15 mouse cellular contexts compared by ENCODE assay signal in the genomic region with DNA sequence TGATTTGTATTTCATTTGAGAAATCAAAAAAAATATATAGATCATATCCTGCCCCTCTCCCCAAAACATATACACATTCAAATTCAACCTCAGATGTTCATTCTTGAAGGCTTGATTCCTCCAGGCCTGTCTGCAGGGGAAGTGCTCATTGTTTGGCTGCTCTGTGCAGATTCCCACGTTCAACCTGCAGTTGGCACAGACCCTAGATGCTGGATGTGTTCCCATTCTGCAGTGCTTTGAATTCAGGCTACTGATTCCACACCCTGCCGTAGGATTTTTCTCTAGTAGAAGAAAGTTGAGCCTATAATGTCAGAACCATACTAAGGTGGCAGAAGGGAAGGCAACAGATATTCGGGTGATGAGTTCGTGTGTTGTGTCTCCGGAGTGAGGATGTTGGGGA.
DNase-seq lines count a peak whose midpoint lies in the region; ATAC-seq and TF ChIP-seq lines count a peak whose summit lies in the region.
"Had no signal": no experiment of that assay in that cellular context is flagged by ENCODE, and none has a peak within 500 bp of the region (broad histone marks: within the 10 kb centered on the region; RNA-seq: fewer than 3 reads in every experiment).

No protein-coding gene starts in this region.

- no peak overlapping the region for H3K27ac ChIP-seq in cerebellum, adult 2 months (ENCODE audit: insufficient read depth, low read length)
- H3K27ac ChIP-seq in heart, embryonic 10.5 days = no peak overlapping the region
- H3K27ac ChIP-seq in intestine, embryonic 15.5 days = no peak overlapping the region
- H3K27ac ChIP-seq: hindbrain, embryonic 13.5 days; kidney, embryonic 15.5 days; lung, embryonic 15.5 days; midbrain, embryonic 10.5 days; neural tube, embryonic 13.5 days had no signal

- intact Hi-C loops in left cerebral cortex, postnatal 36 days (cut with DNase I) = no loop called here

- no peaks in the 10 kb centered on the region for H3K9me3 ChIP-seq in heart, embryonic 10.5 days
- no peaks in the 10 kb centered on the region for H3K9me3 ChIP-seq in intestine, embryonic 15.5 days
- H3K9me3 ChIP-seq: hindbrain, embryonic 13.5 days; kidney, embryonic 15.5 days; lung, embryonic 15.5 days; midbrain, embryonic 10.5 days; neural tube, embryonic 13.5 days had no signal

- DNase-seq in cerebellum, adult 2 months = peak; percentile 15 to 30
- no peak for DNase-seq in cerebellum, adult 18-20 months
- DNase-seq in heart, postnatal 4 days = peak; percentile 8
- no peak for DNase-seq in heart, embryonic 10.5 days (ENCODE audit: low spot score)
- DNase-seq in brain, embryonic 14.5 days (ENCODE audit: low read depth) = peak; percentile 80
- DNase-seq in left cerebral cortex, postnatal 36 days (ENCODE audit: low spot score in 2 of 2) = peak; percentile 21 to 40
- DNase-seq in lung, postnatal 4 days = no peak
- DNase-seq: adrenal gland, postnatal 14 days; cerebellum, adult 8-10 months had no signal

- no peak overlapping the region for H3K9ac ChIP-seq in intestine, embryonic 15.5 days
- H3K9ac ChIP-seq: hindbrain, embryonic 13.5 days; kidney, embryonic 15.5 days; lung, embryonic 15.5 days; neural tube, embryonic 13.5 days had no signal

- H3K27me3 ChIP-seq in cerebellum, adult 2 months (ENCODE audit: control insufficient read depth, insufficient read depth, low read length) = no peaks in the 10 kb centered on the region
- no peaks in the 10 kb centered on the region for H3K27me3 ChIP-seq in heart, embryonic 10.5 days (ENCODE audit: insufficient read depth, poor library complexity, severe bottlenecking)
- H3K27me3 ChIP-seq in intestine, embryonic 15.5 days (replicated peaks) = no peaks in the 10 kb centered on the region
- H3K27me3 ChIP-seq: hindbrain, embryonic 13.5 days; kidney, embryonic 15.5 days; lung, embryonic 15.5 days; neural tube, embryonic 13.5 days had no signal

- no peak for TF ChIP-seq CTCF in cerebellum, adult 2 months (IDR thresholded peaks at IDR 0.05; ENCODE audit: borderline replicate concordance, insufficient read depth, low read depth, low read length)
- TF ChIP-seq CTCF in brain, embryonic 14.5 days (IDR thresholded peaks at IDR 0.05; ENCODE audit: borderline replicate concordance, extremely low read depth, insufficient read depth, insufficient read length) = no peak

- 39% methylated on average over 5 of the region's 5 CpGs for WGBS in cerebellum, adult 2 months
- 76% methylated on average over 5 of the region's 5 CpGs for WGBS in heart, embryonic 10.5 days
- WGBS in intestine, embryonic 15.5 days = 75% methylated on average over 5 of the region's 5 CpGs

- H3K4me1 ChIP-seq in cerebellum, adult 2 months (ENCODE audit: control insufficient read depth, insufficient read depth, low read length) = no peaks in the 10 kb centered on the region
- H3K4me1 ChIP-seq in heart, embryonic 10.5 days = no peaks in the 10 kb centered on the region
- H3K4me1 ChIP-seq in intestine, embryonic 15.5 days (replicated peaks) = no peaks in the 10 kb centered on the region
- H3K4me1 ChIP-seq: hindbrain, embryonic 13.5 days; kidney, embryonic 15.5 days; lung, embryonic 15.5 days; midbrain, embryonic 10.5 days; neural tube, embryonic 13.5 days had no signal

- H3K36me3 ChIP-seq in heart, embryonic 10.5 days = no peaks in the 10 kb centered on the region
- no peaks in the 10 kb centered on the region for H3K36me3 ChIP-seq in intestine, embryonic 15.5 days
- H3K36me3 ChIP-seq: hindbrain, embryonic 13.5 days; kidney, embryonic 15.5 days; lung, embryonic 15.5 days; midbrain, embryonic 10.5 days; neural tube, embryonic 13.5 days had no signal

- H3K4me2 ChIP-seq in intestine, embryonic 15.5 days (replicated peaks) = no peak overlapping the region
- H3K4me2 ChIP-seq: hindbrain, embryonic 13.5 days; kidney, embryonic 15.5 days; lung, embryonic 15.5 days; neural tube, embryonic 13.5 days had no signal

- no peak for TF ChIP-seq POLR2A in cerebellum, adult 2 months (IDR thresholded peaks at IDR 0.05; ENCODE audit: borderline replicate concordance, insufficient read depth, low read length)
- TF ChIP-seq POLR2A in brain, embryonic 14.5 days (IDR thresholded peaks at IDR 0.05; ENCODE audit: borderline replicate concordance, extremely low read depth, insufficient read depth, insufficient read length, poor library complexity, severe bottlenecking) = no peak

- no peak overlapping the region for H3K4me3 ChIP-seq in cerebellum, adult 2 months (replicated peaks; ENCODE audit: insufficient read depth, low read depth, low read length)
- H3K4me3 ChIP-seq in heart, embryonic 10.5 days = no peak overlapping the region
- H3K4me3 ChIP-seq in intestine, embryonic 15.5 days (replicated peaks) = no peak overlapping the region
- H3K4me3 ChIP-seq: hindbrain, embryonic 13.5 days; kidney, embryonic 15.5 days; lung, embryonic 15.5 days; midbrain, embryonic 10.5 days; neural tube, embryonic 13.5 days had no signal

- ATAC-seq in intestine, embryonic 15.5 days = no peak

Comparison
In these comparisons a context has a peak if more than half of its experiments do, and no peak if none do; other contexts are left out.
1. DNase-seq: peak in cerebellum, adult 2 months (2 of 2), heart, postnatal 4 days (single experiment), brain, embryonic 14.5 days (single experiment) and left cerebral cortex, postnatal 36 days (2 of 2); none in cerebellum, adult 18-20 months (0 of 2), heart, embryonic 10.5 days (single experiment) and lung, postnatal 4 days (0 of 2).